Mouse (Mus musculus): Measurements from ENCODE around the gene Lpp.

The Lpp gene

DNA sequence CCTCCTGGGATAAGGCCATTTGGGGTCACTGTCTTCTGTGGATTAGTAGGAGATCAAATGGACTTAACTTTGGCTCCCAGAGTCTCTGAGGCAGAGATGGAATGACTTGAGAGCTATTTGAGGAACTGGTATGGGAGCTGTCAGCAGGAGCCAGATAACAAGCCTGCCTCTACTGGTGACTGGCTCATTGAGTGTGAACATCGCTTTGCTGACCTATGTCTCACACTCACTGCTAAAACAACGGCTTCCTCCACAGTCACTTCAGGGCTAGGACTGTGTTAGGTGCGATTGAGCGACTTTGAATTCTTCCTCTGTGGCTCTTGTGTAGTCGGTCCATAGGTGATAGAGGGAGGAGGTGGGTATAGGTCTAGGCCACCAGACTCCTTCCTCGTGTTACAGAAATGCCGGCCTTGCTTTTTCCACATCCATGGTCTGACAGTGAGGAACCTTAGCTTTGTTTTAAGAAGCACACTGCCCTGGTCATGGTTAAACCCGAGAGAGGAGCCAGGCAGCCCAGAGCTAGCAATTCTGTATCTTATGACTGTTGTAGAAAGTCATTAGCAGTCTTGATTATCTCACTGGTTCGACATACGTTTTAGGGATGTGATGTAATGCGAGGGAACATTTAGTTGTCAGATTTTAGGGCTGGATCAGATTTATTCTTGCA, 108.5 kb downstream of the Lpp start:
- DNase-seq (ENCODE audit: low spot score in 2 of 2): no peak

DNA sequence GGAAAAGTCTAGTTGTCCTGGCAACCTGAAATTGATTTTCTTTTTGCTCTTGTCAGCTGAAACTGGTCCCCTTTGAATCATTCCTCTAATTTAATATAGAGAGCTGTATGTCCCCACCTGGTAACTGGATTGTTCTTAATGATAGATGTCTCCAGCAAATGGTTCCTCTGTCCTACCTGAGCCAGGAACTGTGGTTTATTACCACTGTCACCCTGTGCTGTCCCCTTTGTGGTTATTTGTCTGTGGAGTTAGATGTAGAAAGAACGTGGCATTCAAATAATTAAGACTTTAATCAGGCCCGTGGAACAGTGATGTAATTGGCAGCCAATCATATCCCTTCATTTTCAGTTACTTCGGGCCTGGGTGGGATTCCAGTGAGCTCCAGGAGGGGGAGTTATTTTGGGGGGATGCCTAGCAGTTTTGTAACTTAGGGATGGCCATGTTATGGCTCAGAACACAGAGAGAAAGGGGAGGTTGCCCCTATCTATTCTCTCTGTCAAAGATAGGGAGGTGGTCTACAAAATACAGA, 109.1 kb downstream of the Lpp start:
- no peak for DNase-seq (ENCODE audit: low spot score in 2 of 2)

DNA sequence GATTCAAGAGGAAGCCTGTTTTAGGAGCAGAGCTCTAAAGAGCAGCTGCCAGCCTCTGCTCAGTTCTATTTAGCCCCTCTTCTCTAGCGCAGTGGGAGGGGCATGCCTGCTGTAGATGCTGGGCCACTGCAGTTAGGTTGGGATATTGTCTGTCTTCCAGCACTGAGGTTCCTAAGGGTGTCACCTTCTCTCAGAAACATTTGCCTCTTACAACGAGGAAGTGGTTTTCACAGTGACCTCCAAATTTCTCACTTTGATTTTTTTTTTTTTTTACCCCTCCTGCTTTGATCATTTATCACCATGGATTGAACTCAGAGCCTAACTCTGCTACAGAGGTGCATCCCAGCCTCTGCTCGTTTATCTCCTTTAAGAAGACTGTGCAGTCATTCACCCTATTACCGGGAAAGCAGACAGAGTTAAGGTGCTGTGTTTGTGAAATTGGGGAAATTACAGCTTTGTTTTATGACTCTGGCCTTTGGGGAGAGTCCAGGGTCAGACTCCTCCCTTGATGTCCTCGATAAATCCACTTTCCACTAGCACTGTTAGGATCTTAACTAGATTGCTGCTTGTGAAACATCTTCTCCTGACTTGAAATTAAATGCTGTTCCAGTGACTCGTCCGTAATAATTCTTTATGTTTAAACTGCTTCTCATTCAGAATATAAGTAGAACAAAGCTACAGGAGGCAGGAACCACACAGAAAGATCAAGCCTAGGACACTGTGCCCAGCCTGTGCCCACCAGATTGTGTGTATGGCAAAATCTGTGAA, 111.7 kb downstream of the Lpp start:
- DNase-seq (ENCODE audit: low spot score in 2 of 2): no peak

DNA sequence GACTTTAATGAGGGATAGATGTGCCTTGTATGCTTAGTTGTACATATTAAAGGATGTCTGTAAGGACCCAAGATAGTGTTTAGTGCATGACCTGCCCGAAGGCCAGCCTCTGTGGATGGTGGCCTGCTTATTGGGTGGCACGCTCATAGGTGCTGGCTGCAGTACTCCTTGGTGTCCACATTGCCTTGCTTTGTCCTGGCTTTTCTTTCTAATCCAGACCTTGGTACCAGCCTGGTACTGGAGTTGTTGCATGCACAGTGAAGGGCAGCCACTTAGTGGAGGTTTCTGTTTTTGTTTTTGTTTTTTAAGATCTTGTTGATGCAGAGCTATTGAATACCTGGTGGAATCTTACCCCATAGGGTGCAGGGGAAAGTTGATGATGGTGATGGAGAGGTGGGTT, 112.9 kb downstream of the Lpp start:
- DNase-seq (ENCODE audit: low spot score in 2 of 2): no peak

DNA sequence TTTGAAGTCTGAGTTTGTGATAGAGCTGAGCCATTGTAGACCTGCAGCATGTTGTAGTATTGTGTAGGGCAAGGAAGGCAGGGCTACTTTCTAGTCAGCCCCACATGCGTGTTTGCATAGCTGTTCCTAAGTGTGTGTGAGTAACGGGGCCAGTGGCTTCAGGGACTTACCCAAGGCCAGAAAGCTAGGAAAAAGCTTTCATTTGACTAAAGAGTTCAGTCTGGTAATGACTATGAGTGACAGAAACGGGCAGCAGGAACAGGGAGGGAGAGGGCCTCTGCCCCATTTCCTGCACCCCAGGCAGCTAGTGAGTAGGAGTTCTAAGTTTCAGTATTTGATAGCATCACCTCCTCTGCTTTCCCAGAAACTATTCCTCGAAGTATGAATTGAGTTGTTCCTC, 113.4 kb downstream of the Lpp start:
- no peak for DNase-seq (ENCODE audit: low spot score in 2 of 2)

DNA sequence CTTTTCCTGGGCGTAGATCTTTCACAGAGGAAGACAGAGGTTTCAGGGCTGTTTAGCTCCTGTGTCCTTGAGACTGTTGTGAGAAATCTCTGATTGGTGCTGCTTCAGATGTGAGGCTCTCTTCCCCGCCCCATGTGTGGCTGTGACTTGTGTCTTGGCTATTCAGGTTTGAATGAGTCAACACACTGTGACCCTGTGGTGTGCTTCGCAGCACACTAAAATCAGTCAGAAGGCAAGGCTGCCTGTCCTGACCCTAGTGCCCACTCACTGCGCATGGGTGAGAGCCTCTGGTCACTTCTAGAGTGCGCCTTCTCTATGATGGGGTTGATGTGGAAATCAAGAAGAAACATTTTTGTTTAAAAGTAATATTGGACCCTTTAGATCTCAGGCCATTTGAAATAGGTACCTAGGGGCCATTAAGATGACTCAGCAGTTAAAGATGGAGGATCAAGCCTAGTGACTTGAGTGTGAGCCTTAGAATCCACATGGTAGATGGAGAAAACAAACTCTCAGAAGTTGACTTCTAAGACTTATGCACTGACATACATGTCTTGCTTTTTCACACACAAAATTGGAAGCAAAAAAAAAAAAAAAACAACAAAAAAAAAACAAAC, 114.7 kb downstream of the Lpp start:
- DNase-seq (ENCODE audit: low spot score in 2 of 2): no peak

DNA sequence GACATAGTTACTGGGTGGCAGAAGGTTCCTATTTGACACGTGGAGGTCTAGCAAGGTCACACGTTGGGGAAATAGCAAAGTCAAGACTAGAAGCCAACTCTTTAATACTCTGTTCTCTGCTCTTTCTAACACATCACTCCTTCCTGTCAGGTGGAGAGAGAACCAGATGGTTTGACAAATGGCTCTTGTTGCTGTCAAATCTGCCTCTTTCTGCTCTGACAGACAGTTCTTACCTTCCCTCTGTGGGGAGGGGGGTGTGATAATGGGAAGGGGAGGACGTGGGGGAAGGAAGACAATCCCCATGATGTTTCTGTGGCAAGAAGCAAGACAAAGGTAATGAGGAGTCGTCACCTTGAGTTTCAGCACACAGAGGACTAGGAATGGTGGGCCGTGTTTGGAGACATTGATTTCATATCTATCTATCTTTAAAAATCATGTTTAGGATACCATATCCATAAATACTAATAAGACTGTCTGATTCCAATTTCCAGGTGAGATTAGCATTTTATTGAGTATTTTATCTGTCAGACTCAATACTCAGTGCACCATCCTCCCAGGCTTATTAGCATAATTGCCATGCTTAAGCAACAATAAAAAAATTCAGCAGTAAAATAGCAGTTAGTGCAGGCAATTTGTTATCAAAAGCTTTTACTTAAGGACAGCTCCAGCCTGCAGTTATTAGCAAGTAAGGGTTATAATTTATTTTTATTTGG, 115.9 kb downstream of the Lpp start:
- DNase-seq (ENCODE audit: low spot score in 2 of 2): no peak

DNA sequence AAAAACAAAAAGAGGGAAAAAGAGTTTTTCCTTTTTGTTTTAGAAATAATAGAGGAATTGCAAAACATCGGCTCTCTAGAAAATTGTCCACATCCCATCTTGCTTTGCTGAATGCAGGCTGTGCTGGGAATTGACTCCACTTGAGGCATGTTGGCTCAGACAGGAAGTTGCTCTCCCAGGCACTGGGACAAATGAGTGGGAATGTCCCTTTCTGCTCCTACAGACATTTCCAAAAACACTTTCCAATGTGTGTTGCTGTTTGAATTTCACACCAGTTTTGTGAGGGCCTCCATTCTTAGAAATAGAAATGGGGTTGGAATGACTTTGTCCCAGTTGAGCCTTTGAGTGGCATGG, 116.5 kb downstream of the Lpp start:
- DNase-seq (ENCODE audit: low spot score in 2 of 2): no peak

DNA sequence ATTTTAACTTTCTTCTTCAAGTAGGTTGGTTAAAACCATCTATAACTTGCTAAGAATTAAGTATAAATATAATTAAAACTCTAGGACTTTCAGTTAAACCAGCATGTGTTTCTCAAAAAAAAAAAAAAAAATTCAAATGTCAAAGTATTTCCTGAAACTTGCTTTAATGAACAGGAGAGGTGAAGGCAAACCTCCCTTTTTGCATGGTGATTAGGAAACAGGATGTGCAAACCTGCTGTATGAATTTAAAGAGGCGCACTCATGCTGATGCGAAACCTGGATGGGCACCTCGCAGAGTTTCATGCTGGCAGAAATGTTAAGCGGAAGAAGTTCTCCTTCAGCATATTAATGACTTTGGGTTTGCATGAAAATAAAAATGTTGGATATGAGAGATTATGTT, 119.9 kb downstream of the Lpp start:
- no peak for DNase-seq (ENCODE audit: low spot score in 2 of 2)

DNA sequence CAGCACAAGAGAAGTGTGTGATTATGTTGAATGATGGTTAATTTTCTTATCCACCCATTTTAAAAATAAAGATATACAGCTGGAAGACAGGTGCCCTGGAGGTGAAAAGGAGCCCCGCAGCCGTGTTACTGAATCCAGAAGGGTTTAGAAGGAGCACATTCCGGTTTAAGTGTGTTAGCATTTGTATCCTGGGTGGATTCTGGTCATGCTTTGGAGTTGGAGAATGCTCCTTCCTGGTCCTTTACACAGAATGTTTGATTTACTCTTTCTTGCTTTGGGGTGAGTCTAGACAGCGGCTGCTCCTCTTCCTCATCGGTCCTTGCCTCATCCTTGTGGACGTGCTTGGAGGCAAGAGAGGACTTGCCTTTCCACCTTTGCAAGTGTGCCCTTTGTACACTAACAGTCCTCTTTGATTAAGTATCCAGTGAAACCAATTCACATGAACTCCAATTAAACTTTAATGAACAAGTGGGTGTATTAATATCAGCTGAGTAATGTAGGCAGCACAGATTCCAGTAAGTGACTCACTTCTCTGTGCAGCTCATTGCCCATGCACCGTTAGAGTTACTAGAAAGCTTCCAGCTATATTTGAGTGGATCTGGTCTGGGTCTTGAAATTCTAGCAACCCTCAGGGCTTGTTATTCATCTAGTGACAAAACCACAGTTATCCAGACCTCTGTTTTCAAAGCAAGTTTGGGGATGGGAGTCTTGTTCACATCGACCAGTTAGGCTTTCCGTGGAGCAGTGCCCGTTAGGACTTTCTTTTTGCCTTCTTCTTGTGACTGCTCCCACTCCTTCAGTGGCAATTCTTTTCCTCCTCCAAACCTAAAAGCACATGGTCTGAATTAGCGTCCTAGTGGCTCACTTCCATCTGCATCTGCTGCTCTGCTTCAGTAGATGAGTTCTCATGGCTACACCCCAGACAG, 121.8 kb downstream of the Lpp start:
- no peak for DNase-seq (ENCODE audit: low spot score in 2 of 2)

DNA sequence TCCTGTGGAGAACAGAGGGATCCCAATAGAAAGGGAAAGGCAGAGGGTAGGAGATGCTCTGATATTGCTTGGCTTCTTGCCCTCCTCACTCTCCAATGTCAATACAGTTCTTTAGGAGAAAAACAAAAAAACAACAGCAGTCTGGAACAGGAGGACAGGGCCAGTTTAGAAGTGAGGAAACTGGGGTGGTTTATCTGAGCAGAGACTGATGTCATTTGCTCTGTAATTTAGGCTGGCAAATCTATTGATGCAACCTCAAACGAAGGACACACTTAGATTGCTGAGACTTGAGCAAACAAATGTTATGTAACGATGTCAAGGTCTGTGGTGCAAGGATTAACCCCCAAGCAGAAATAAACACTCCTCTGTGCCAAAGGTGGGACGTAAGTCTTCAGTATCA, 123.7 kb downstream of the Lpp start:
- DNase-seq (ENCODE audit: low spot score in 2 of 2): no peak

DNA sequence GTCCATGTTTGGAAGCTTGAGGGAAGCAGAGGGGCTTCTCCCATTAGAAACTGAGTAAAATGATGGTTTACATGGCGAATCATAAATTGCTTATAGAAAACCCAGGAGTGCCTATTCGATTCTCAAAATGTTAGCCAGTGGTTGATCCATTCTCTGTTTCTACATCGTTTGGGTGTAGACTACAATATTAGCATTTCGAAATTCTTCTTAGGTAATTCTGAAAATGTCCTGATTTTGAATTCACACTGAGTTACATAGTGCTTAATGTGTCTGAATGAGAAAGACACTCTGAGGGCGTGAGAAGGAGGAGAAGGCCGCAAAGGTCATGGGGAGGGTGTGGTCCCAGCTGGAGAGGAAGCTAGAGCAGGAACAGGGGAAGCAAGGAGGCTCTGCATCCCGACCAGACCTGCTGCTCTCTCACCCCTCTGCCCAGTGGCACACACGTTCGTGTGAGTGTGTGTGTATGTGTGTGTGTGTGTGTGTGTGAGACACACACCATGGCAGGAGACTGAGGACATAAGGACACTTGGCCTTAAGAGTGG, 124.3 kb downstream of the Lpp start:
- DNase-seq (ENCODE audit: low spot score in 2 of 2): no peak

DNA sequence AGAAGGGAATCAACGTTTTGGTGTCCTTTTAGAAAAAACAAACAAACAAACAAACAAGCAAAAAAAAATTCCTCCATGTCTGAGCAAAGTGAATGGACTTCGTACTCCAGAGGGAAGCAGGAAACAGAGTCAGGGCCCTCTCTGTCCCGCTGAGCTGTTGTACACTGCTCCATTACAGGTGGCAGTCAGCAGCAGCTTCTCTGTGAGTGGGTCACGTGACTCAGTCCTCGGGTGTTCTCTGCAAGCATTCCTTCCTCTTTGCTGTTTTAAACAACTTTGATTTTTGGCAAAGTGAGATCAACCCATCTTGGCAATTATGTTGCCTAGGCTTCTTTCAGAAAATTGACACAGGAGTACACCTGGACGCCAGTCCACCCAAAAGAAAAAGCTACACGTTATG, 125.5 kb downstream of the Lpp start:
- no peak for DNase-seq (ENCODE audit: low spot score in 2 of 2)

DNA sequence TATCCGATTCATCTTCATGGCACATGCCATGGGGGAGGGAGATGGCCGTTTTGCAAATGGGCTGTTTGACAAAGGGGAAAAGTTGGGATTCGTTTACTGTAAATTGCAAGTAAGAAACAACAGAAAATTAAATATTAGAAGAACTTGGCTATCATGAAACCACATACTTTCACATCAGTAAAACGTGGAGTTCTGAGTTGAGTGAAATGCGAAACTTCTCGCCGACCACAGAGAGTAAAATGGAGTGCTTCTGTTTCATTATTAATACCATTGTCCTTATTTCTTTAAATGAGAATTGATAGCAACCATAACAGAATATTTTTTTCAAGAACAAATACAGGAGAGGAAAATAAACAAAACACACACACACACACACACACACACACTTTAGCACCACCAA, 133.9 kb downstream of the Lpp start:
- DNase-seq (ENCODE audit: low spot score in 2 of 2): no peak

DNA sequence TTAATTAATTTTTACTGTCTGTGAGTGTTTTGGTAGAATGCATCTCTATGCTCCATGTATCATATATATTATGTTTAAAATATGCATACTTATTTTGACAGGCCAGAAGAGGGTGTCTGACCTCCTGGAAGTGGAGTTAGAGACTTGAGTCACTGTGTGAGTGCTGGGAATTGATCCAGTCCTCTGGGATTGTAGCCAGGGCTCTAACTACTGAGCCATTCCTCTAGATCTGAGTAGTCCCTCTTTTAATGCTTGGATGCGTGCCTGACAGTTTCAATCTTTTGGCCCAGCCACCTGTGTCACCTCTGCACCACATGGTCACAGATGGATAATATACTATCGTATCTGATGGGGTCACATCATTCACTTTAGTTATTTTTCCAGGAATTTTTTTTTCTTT, 138.4 kb downstream of the Lpp start:
- DNase-seq (ENCODE audit: low spot score in 2 of 2): no peak

DNA sequence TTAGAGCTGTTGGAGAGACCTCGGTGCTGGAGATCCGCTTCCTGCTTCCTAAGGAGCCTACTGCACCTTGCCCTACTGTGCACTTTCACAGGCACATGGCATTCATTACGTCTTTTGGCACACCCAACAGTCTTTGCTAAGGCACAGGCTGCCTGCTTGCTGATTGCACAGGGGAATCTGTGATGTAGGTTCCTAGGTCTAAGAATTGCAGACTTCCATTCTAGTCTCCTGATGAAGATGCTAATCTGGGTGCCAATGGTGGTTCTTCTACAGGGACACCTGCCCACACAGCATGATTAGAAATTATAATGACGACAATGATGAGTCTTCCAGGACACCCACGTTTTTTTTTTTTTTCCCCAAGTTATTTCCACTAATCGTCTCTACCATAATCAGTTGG, 141.9 kb downstream of the Lpp start:
- no peak for DNase-seq (ENCODE audit: low spot score in 2 of 2)

DNA sequence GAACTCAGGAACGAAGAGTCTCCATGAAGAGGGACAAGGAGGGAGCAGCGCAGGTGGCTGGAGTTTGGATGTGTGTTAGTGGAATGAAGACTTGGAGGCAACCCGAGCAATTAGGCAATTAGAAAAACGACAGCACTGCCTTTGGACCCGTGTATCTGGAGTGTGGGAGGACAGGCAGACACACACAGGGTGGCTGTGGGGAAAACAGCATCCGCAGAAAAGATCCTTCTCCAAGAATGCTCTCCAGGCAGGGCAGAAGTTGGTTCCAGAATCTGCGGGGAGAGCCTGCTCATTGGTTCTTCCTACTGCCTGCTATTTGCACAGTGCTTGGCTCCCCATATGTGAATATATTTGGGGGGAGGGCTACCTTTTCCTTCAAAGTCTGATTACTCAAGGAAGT, 143.0 kb downstream of the Lpp start:
- no peak for DNase-seq (ENCODE audit: low spot score in 2 of 2)

DNA sequence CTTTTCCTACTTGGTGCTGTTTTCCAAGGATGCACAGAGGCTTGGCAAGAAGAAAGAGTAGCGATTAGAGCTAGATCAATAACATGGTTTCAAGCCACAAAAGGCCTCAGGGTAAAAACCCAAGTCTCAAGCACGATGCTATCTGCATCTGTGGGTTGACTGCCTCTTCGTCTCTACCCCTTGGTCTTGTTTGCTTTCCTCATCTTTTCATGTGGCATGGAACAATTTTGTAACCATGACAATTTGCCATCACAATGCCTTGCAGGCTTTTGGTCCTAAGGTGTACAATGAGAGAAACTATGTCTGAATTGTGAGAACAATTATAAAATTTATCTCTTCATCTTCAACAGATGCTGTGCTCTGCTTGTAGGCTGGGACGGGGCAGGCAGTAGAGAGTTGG, 145.7 kb downstream of the Lpp start:
- no peak for DNase-seq (ENCODE audit: low spot score in 2 of 2)

DNA sequence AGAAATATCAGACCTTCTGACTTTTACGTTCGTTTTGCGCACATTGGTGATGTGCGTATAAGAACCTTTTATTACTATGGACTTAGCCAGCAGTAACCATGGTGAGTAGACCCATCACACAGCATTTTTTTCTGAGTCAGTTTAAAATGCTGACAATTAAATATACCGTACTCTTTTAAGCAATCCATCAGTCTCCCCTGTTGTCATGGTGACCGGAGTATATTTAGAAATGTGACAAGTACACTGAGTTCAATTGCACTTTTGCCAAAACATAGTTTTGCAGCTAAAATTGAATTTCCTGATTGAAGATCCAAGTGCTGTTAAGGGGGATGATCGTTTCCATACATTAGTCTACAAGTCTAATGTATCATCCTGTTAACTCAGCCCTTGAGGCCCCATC, 149.6 kb downstream of the Lpp start:
- DNase-seq (ENCODE audit: low spot score in 2 of 2): no peak

DNA sequence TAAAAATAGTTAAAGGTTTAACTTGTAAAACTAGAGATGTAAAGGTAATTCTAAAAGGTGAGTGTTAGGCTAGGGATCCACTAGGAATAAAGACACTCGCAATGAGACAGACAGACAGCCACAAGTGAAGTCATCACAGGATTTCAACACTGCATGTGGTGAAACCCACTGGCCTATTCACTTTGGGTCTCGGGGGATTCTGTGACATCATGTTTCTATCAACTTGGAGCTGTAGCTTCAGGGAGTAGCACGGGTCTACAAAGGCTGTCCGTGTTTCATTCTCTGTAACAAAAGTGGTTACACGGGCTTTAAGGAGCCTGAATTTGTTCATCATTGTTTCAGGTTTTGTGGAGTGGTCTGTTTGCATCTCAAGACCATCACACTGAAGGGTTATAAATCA, 152.1 kb downstream of the Lpp start:
- no peak for DNase-seq (ENCODE audit: low spot score in 2 of 2)

DNA sequence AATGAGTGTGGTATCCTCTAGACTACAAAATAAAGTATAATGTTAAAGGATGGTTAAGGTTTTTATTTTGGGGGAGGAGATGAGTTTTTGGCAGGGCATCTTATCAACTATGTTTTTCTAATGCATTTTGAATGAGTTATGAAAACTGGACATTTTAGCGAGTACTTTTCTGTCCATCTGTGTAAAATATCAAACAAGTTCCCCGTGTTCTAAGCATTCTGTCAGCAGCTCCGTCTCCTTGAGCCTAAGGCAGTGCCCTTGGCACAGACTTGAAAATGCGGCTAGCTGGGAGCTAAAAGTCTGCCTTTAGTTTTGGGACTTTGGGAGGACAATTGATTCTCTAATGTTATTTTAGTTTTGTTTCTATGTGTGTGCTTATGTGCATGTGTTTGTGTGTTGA, 165.2 kb downstream of the Lpp start:
- DNase-seq (ENCODE audit: low spot score in 2 of 2): no peak
